Mouse (Mus musculus) hindbrain, embryonic 15.5 days (tissue): ENCODE measurements around the gene Btbd6. TPM values are rescaled to one million over a fixed set of nuclear protein-coding genes. Genes with fewer than 3 reads are reported as not detected.

ENCODE experiments used
- ATAC-seq: fragments of 200-750 bp; cut with Nextera tagmentation; 2 replicates; pipeline ENCODE4 v1.8.0; 2017; ENCODE audit warnings: low read depth, moderate number of reproducible peaks, moderate TSS enrichment; ENCODE audit not compliant: low FRiP score
- H3K27ac ChIP-seq: fragments of 300-500 bp; sonication (generic); replicated peaks from 2 replicates; pipeline ENCODE4 v1.5.1; 2015; ENCODE audit warnings: mild to moderate bottlenecking, inconsistent platforms
- H3K27me3 ChIP-seq: fragments of 300-500 bp; sonication (generic); 2 replicates; pipeline ENCODE4 v1.6.1; 2015; ENCODE audit warnings: control low read depth, inconsistent platforms
- H3K36me3 ChIP-seq: fragments of 300-500 bp; sonication (generic); 2 replicates; pipeline ENCODE4 v1.6.1; 2015; ENCODE audit warnings: control low read depth, inconsistent platforms
- H3K4me1 ChIP-seq: fragments of 300-500 bp; sonication (generic); replicated peaks from 2 replicates; pipeline ENCODE4 v1.6.1; 2015; ENCODE audit warnings: control low read depth, inconsistent platforms
- H3K4me2 ChIP-seq: fragments of 300-500 bp; sonication (generic); 2 replicates; pipeline ENCODE4 v1.6.1; 2015; ENCODE audit warnings: moderate library complexity, mild to moderate bottlenecking, inconsistent platforms
- H3K4me3 ChIP-seq: fragments of 300-500 bp; sonication (generic); 2 replicates; pipeline ENCODE4 v1.5.1; 2015; ENCODE audit warnings: mild to moderate bottlenecking, inconsistent platforms
- H3K9ac ChIP-seq: fragments of 300-500 bp; sonication (generic); 2 replicates; pipeline ENCODE4 v1.6.1; 2015; ENCODE audit warnings: inconsistent platforms
- H3K9me3 ChIP-seq: fragments of 300-500 bp; sonication (generic); 2 replicates; pipeline ENCODE4 v1.6.1; 2016; ENCODE audit warnings: control low read depth, inconsistent platforms
- WGBS: fragments of 180-500 bp; shearing (Covaris S2); methylation state at CpG from one replicate; pipeline ENCODE4 v1.1.7; 2015; 5-methylcytosine and 5-hydroxymethylcytosine counted together
- polyA plus RNA-seq: library from polyadenylated mRNA; unstranded; fragments of >200 nt; fragmentation: Nextera tagmentation; extraction: Ambion mirVana; gene quantifications from 2 replicates; pipeline ENCODE4 v1.2.1, GENCODE M21; 2015

The Btbd6 gene
- polyA plus RNA-seq, 1 experiment from 2014 or later: 56.6 TPM

DNA sequence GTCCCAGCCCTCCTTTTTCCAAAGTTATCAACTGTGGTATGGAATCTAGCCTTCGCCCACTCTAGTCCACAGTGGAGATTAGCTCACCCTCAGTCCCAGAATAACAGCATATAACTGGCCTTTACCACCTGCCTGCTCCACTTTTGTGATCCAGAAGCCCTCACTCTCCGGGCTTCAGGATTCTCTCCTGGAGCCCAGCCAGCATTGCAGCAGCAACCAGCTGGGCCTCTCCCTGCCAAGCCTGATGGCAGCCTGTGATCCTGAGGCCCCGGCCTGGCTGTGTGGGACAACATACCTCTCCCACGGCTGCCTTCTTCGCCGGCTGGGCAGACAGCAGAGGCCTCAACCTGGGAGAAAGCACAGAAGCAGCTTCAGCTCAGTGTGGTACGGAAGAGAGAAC, 14.9 kb upstream of the Btbd6 start:
- WGBS: 67% methylated on average over 7 of the region's 7 CpGs
- H3K27ac ChIP-seq: no peak overlapping the region
- no peak overlapping the region for H3K4me2 ChIP-seq
- no peak for ATAC-seq
- H3K36me3 ChIP-seq: peaks cover 66% of the 10 kb centered on the region
- no peak overlapping the region for H3K9ac ChIP-seq
- no peaks in the 10 kb centered on the region for H3K4me1 ChIP-seq
- no peaks in the 10 kb centered on the region for H3K9me3 ChIP-seq
- H3K4me3 ChIP-seq: no peak overlapping the region
- H3K27me3 ChIP-seq: no peaks in the 10 kb centered on the region

DNA sequence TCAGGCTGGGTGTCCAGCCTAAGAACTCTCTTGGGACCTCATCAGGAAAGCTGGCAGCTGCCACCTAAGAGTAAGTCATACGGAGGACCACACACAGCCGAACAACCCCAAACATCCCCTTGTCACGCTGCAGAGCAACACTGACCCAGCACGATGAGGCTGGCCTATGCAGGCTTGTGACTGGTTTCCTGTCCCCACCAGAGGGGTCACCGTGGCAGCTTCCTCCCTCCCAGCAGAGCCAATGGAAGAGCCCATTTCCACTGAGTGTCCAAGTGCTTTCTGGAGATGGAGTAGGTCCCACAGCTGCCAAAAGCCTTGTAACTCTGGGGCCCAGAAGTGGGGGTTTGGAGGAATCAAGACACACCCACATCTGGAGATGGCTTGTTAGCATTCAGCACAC, 14.4 kb upstream of the Btbd6 start:
- H3K4me2 ChIP-seq: no peak overlapping the region
- H3K27me3 ChIP-seq: no peaks in the 10 kb centered on the region
- peaks cover 71% of the 10 kb centered on the region for H3K36me3 ChIP-seq
- 75% methylated on average over 5 of the region's 5 CpGs for WGBS
- no peaks in the 10 kb centered on the region for H3K4me1 ChIP-seq
- no peak overlapping the region for H3K9ac ChIP-seq
- H3K9me3 ChIP-seq: no peaks in the 10 kb centered on the region
- no peak overlapping the region for H3K27ac ChIP-seq
- no peak overlapping the region for H3K4me3 ChIP-seq
- ATAC-seq: no peak

- ATAC-seq: no peak
- Histone ChIP-seq H3K9ac (no peak overlapping the region), H3K27me3 (no peaks in the 10 kb centered on the region), H3K36me3 (peaks cover 94% of the 10 kb centered on the region), H3K4me2 (no peak overlapping the region), H3K4me1 (no peaks in the 10 kb centered on the region), H3K27ac (no peak overlapping the region), H3K9me3 (no peaks in the 10 kb centered on the region), H3K4me3 (no peak overlapping the region)
- 89% methylated on average over 13 of the region's 13 CpGs for WGBS
Observed at GRCm38 (mm10) chr12:112965783-112966182, 10.5 kb upstream of the Btbd6 start.

DNA sequence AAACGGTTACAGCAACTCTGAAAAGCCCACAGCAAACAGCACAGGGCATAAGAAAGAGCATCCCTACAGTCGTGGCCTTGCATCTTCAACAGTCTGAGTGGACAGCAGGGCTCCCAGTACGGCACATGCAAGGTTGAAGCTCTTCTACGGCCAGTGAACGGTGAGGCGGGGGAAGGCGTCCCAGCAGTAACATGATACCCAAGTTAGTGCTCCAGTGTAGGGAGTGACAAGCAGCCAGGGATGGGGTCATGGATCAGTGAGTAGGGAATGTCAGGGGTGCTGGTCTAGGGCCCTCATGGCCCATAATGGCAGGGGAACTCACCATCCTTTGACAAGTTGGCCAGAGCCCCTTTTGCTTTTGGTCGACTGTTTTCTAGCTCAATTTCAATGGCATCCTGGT, 7.3 kb upstream of the Btbd6 start:
- H3K9ac ChIP-seq: no peak overlapping the region
- no peaks in the 10 kb centered on the region for H3K4me1 ChIP-seq
- H3K27me3 ChIP-seq: no peaks in the 10 kb centered on the region
- H3K4me3 ChIP-seq: no peak overlapping the region
- WGBS: 80% methylated on average over 8 of the region's 8 CpGs
- H3K27ac ChIP-seq: no peak overlapping the region
- ATAC-seq: no peak
- no peak overlapping the region for H3K4me2 ChIP-seq
- H3K9me3 ChIP-seq: no peaks in the 10 kb centered on the region
- peaks cover 92% of the 10 kb centered on the region for H3K36me3 ChIP-seq

DNA sequence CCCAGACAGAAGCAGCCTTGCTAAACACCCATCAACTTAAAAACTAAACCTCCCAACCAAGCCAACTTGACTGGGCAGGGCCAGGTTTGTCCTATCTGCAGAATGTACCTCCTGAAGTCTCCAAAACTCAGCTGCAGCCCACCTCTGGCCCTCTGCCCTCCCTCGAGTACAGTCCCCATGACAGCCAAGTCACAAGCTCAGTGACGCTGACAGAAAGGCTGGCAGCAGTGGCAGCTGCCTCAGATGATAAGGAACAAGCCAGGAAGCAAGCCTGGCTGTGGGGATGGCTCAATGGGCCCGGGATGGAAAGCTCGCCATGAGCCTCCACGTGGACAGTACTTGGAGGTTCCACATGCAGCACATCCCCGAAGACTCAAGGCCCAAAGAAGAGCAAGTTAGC, 6.7 kb upstream of the Btbd6 start:
- no peak for ATAC-seq
- WGBS: 96% methylated on average over 6 of the region's 6 CpGs
- peaks cover 88% of the 10 kb centered on the region for H3K36me3 ChIP-seq

GRCm38 (mm10) chr12:112974736-112975135, 1.5 kb upstream of the Btbd6 start:
- H3K4me1 ChIP-seq: peaks cover 26% of the 10 kb centered on the region
- no peaks in the 10 kb centered on the region for H3K9me3 ChIP-seq
- no peak overlapping the region for H3K9ac ChIP-seq
- no peak overlapping the region for H3K4me2 ChIP-seq
- H3K4me3 ChIP-seq: no peak overlapping the region
- ATAC-seq: no peak
- H3K36me3 ChIP-seq: peaks cover 57% of the 10 kb centered on the region
- H3K27ac ChIP-seq: no peak overlapping the region
- H3K27me3 ChIP-seq: no peaks in the 10 kb centered on the region
- 92% methylated on average over 9 of the region's 9 CpGs for WGBS

More for the DNA sequence above, 6.7 kb upstream of the Btbd6 start:
- Histone ChIP-seq H3K4me3 (no peak overlapping the region), H3K4me1 (no peaks in the 10 kb centered on the region), H3K9me3 (no peaks in the 10 kb centered on the region), H3K9ac (no peak overlapping the region), H3K4me2 (no peak overlapping the region), H3K27me3 (no peaks in the 10 kb centered on the region), H3K27ac (no peak overlapping the region)

- peak overlapping the region; percentile 94 for H3K27ac ChIP-seq
- no peaks in the 10 kb centered on the region for H3K27me3 ChIP-seq
- H3K9me3 ChIP-seq: no peaks in the 10 kb centered on the region
- no peak for ATAC-seq
- 45% methylated on average over 12 of the region's 12 CpGs for WGBS
- H3K4me2 ChIP-seq: peak overlapping the region; percentile 90
- peaks cover 29% of the 10 kb centered on the region for H3K4me1 ChIP-seq
- peak overlapping the region; percentile 75 for H3K4me3 ChIP-seq
- peaks cover 56% of the 10 kb centered on the region for H3K36me3 ChIP-seq
- H3K9ac ChIP-seq: peak overlapping the region; percentile 89
Observed at GRCm38 (mm10) chr12:112977156-112977555, 874 bp downstream of the Btbd6 start.

GRCm38 (mm10) chr12:112982031-112982430, 5.7 kb downstream of the Btbd6 start:
- Histone ChIP-seq H3K4me3 (no peak overlapping the region), H3K9ac (no peak overlapping the region), H3K27ac (no peak overlapping the region), H3K4me1 (peaks cover 17% of the 10 kb centered on the region), H3K27me3 (no peaks in the 10 kb centered on the region), H3K36me3 (peaks cover 67% of the 10 kb centered on the region), H3K9me3 (no peaks in the 10 kb centered on the region), H3K4me2 (no peak overlapping the region)
- no peak for ATAC-seq
- WGBS: 60% methylated on average over 2 of the region's 2 CpGs

- no peak overlapping the region for H3K27ac ChIP-seq
- WGBS: 93% methylated on average over 6 of the region's 6 CpGs
- H3K4me3 ChIP-seq: no peak overlapping the region
- H3K36me3 ChIP-seq: peaks cover 52% of the 10 kb centered on the region
- H3K4me1 ChIP-seq: 0 out of 2 replicates have a peak, but pooled peaks cover 3% of the 10 kb centered on the region
- ATAC-seq: no peak
- no peak overlapping the region for H3K9ac ChIP-seq
- H3K27me3 ChIP-seq: no peaks in the 10 kb centered on the region
- H3K4me2 ChIP-seq: no peak overlapping the region
- no peaks in the 10 kb centered on the region for H3K9me3 ChIP-seq
Observed at GRCm38 (mm10) chr12:112985346-112985745, 9.1 kb downstream of the Btbd6 start.

DNA sequence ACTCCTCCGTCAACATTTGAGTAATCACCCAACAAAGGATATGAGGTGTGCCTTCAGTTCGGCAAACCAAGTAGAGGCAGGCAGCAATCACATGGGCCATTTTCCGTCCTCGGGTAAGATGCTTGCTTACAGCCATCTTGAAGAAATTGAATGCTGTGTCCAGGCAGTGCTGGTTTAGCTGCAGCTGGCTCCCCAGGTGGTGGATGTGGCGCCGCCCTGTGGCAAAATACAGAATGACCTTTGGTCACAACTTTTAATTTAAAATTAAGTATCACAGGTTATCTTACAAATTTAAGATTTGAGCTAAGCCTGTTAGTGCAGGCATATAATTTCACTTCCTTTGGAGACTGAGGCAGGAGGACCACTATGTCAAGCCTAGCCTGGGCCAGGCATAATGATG, 11.6 kb downstream of the Btbd6 start:
- no peaks in the 10 kb centered on the region for H3K27me3 ChIP-seq
- H3K9me3 ChIP-seq: no peaks in the 10 kb centered on the region
- H3K27ac ChIP-seq: no peak overlapping the region
- H3K9ac ChIP-seq: no peak overlapping the region
- H3K4me2 ChIP-seq: no peak overlapping the region
- peaks cover 43% of the 10 kb centered on the region for H3K36me3 ChIP-seq
- ATAC-seq: no peak
- H3K4me3 ChIP-seq: no peak overlapping the region
- WGBS: 77% methylated on average over 6 of the region's 6 CpGs
- H3K4me1 ChIP-seq: no peaks in the 10 kb centered on the region

GRCm38 (mm10) chr12:112990706-112991405, 14.6 kb downstream of the Btbd6 start:
- no peak overlapping the region for H3K4me2 ChIP-seq
- 79% methylated on average over 5 of the region's 5 CpGs for WGBS

GRCm38 (mm10) chr12:112991444-112991843, 15.2 kb downstream of the Btbd6 start:
- ATAC-seq: no peak
- WGBS: 83% methylated on average over 2 of the region's 2 CpGs
- Histone ChIP-seq H3K27me3 (no peaks in the 10 kb centered on the region), H3K9ac (no peak overlapping the region), H3K4me2 (no peak overlapping the region), H3K36me3 (peaks cover 17% of the 10 kb centered on the region), H3K9me3 (no peaks in the 10 kb centered on the region), H3K27ac (no peak overlapping the region), H3K4me1 (no peaks in the 10 kb centered on the region), H3K4me3 (no peak overlapping the region)

More at GRCm38 (mm10) chr12:112990706-112991405, 14.6 kb downstream of the Btbd6 start:
- Histone ChIP-seq H3K9me3 (no peaks in the 10 kb centered on the region), H3K9ac (no peak overlapping the region), H3K4me1 (no peaks in the 10 kb centered on the region), H3K4me3 (no peak overlapping the region), H3K27me3 (no peaks in the 10 kb centered on the region), H3K36me3 (peaks cover 23% of the 10 kb centered on the region), H3K27ac (no peak overlapping the region)
- ATAC-seq: no peak

DNA sequence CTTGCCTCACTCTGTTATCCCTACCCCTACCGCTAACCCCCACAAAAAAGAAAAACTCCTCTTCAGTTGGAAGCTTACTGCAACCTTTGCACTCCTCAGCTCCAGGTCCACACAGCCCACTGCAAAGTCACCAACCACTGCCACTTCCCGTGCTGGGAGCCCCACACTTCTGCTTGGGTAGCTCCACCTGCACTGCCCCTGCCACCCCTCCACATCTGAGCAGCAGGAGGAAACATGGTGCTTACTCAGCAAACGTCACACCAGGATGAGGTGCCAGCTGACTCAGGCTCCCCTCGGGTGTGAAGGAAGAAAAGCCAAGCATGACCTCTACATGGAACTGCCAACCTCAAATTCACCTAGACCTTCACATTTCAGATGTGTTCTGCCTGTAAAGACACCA, 17.9 kb downstream of the Btbd6 start:
- Histone ChIP-seq H3K4me3 (no peak overlapping the region), H3K4me1 (peaks cover 16% of the 10 kb centered on the region), H3K9ac (no peak overlapping the region), H3K27me3 (no peaks in the 10 kb centered on the region), H3K36me3 (0 out of 2 replicates have a peak, but pooled peaks cover 4% of the 10 kb centered on the region), H3K27ac (no peak overlapping the region), H3K9me3 (no peaks in the 10 kb centered on the region), H3K4me2 (no peak overlapping the region)
- no peak for ATAC-seq
- WGBS: 86% methylated on average over 4 of the region's 4 CpGs
